9 mouse cellular contexts compared by ENCODE assay signal in genomic region chr7:25676085-25676781, GRCm38 (mm10). TPM values are rescaled to one million over a fixed set of nuclear protein-coding genes. Genes with fewer than 3 reads are reported as not detected.
DNase-seq lines count a peak whose midpoint lies in the region; ATAC-seq and TF ChIP-seq lines count a peak whose summit lies in the region.
"Had no signal": no experiment of that assay in that cellular context is flagged by ENCODE, and none has a peak within 500 bp of the region (broad histone marks: within the 10 kb centered on the region; RNA-seq: fewer than 3 reads in every experiment).

No protein-coding gene starts in this region.

- H3K4me2 ChIP-seq in hindbrain, embryonic 13.5 days: no peak overlapping the region
- H3K4me2 ChIP-seq in heart, postnatal 0 days (ENCODE audit: low read depth, low read length): no peak overlapping the region
- H3K4me2 ChIP-seq in myocyte (ENCODE audit: low read depth): peak overlapping the region; percentile 42
- H3K4me2 ChIP-seq: embryonic facial prominence, embryonic 12.5 days had no signal

- H3K27ac ChIP-seq in hindbrain, embryonic 13.5 days: peak overlapping the region; percentile 75
- H3K27ac ChIP-seq in hindbrain, embryonic 10.5 days: no peak overlapping the region
- 0 out of 2 replicates have a peak overlapping the region, but pooled peaks have one; percentile 35 for H3K27ac ChIP-seq in heart, postnatal 0 days (ENCODE audit: low read depth)
- H3K27ac ChIP-seq: embryonic facial prominence, embryonic 12.5 days had no signal

- H3K4me3 ChIP-seq in hindbrain, embryonic 13.5 days: no peak overlapping the region
- no peak overlapping the region for H3K4me3 ChIP-seq in hindbrain, embryonic 10.5 days
- no peak overlapping the region for H3K4me3 ChIP-seq in heart, postnatal 0 days (ENCODE audit: low read depth, low read length)
- H3K4me3 ChIP-seq in myocyte: no peak overlapping the region

- no peak for TF ChIP-seq EP300 in heart, postnatal 0 days (IDR thresholded peaks at IDR 0.05; ENCODE audit: low read depth)

- H3ac ChIP-seq in myocyte (ENCODE audit: control insufficient read depth, insufficient read length): no peak overlapping the region

- H3K4me1 ChIP-seq in hindbrain, embryonic 13.5 days (replicated peaks): peaks cover 24% of the 10 kb centered on the region
- peaks cover 20% of the 10 kb centered on the region for H3K4me1 ChIP-seq in hindbrain, embryonic 10.5 days (replicated peaks)
- H3K4me1 ChIP-seq in heart, postnatal 0 days (ENCODE audit: control insufficient read depth, insufficient read depth): peaks cover 17% of the 10 kb centered on the region

- no peaks in the 10 kb centered on the region for H3K36me3 ChIP-seq in hindbrain, embryonic 13.5 days
- H3K36me3 ChIP-seq in hindbrain, embryonic 10.5 days: no peaks in the 10 kb centered on the region
- H3K36me3 ChIP-seq in heart, postnatal 0 days (replicated peaks; ENCODE audit: control insufficient read depth, insufficient read depth, low read length): no peaks in the 10 kb centered on the region
- H3K36me3 ChIP-seq in myocyte (ENCODE audit: control insufficient read depth, insufficient read depth): no peaks in the 10 kb centered on the region
- H3K36me3 ChIP-seq: embryonic facial prominence, embryonic 12.5 days had no signal

- H3K9ac ChIP-seq in hindbrain, embryonic 13.5 days: no peak overlapping the region
- H3K9ac ChIP-seq in heart, postnatal 0 days (replicated peaks; ENCODE audit: low read depth, low read length): no peak overlapping the region
- H3K9ac ChIP-seq: embryonic facial prominence, embryonic 12.5 days had no signal

- DNase-seq in hindbrain, embryonic 10.5 days (ENCODE audit: low spot score): no peak
- peak; percentile 82 to 99 for DNase-seq in cerebellum, postnatal 4 days (ENCODE audit: low spot score in 2 of 2)
- peak; percentile 69 for DNase-seq in heart, postnatal 0 days (ENCODE audit: low spot score)
- DNase-seq in left cerebral cortex, adult 11 months (ENCODE audit: low spot score): peak; percentile 79
- DNase-seq in urinary bladder, postnatal 4 days (ENCODE audit: low spot score in 2 of 2): peak; percentile 73 to 77
- no peak for DNase-seq in yolk sac, embryonic 10.5 days (ENCODE audit: low spot score)

- H3K27me3 ChIP-seq in hindbrain, embryonic 13.5 days: peaks cover 58% of the 10 kb centered on the region
- peaks cover 61% of the 10 kb centered on the region for H3K27me3 ChIP-seq in hindbrain, embryonic 10.5 days (ENCODE audit: insufficient read depth, poor library complexity, severe bottlenecking)
- H3K27me3 ChIP-seq in heart, postnatal 0 days (ENCODE audit: control insufficient read depth, insufficient read depth, low read length): peaks cover 26% of the 10 kb centered on the region
- peaks cover 4% of the 10 kb centered on the region for H3K27me3 ChIP-seq in myocyte (ENCODE audit: control insufficient read depth, insufficient read depth, insufficient read length)

- peak; percentile 26; the same call in 1 of the 2 replicates for ATAC-seq in hindbrain, embryonic 13.5 days (ENCODE audit: low FRiP score)
- ATAC-seq in heart, postnatal 0 days (ENCODE audit: insufficient read depth, low read depth): peak; percentile 33

- no peak for TF ChIP-seq CTCF in heart, postnatal 0 days (IDR thresholded peaks at IDR 0.05; ENCODE audit: low read depth)

- TF ChIP-seq POLR2A in myocyte (IDR thresholded peaks at IDR 0.05; ENCODE audit: insufficient read length, low read depth): no peak

- H3K9me3 ChIP-seq in hindbrain, embryonic 13.5 days: no peaks in the 10 kb centered on the region
- peaks cover 3% of the 10 kb centered on the region; the same call in 1 of the 2 replicates for H3K9me3 ChIP-seq in hindbrain, embryonic 10.5 days
- H3K9me3 ChIP-seq in heart, postnatal 0 days (replicated peaks; ENCODE audit: control insufficient read depth, low read length): no peaks in the 10 kb centered on the region
- H3K9me3 ChIP-seq: embryonic facial prominence, embryonic 12.5 days had no signal

- 57% methylated on average over 15 of the region's 15 CpGs for WGBS in hindbrain, embryonic 13.5 days
- 82% methylated on average over 15 of the region's 15 CpGs for WGBS in hindbrain, embryonic 10.5 days
- 23% methylated on average over 15 of the region's 15 CpGs for WGBS in heart, postnatal 0 days

- H3K79me2 ChIP-seq in myocyte (ENCODE audit: control insufficient read depth, insufficient read depth): no peaks in the 10 kb centered on the region

TF ChIP-seq in myocyte, 11 proteins besides CTCF, POLR2A, EP300 and RAD21:
- no peak for TF ChIP-seq REST (IDR thresholded peaks at IDR 0.05; ENCODE audit: insufficient read depth, insufficient read length)
- peak in 1 of 3 experiments; percentile 67 for TF ChIP-seq MYOG (IDR thresholded peaks at IDR 0.05; ENCODE audit: control insufficient read depth in 1 of 3, insufficient read depth in 1 of 3, insufficient read length in 2 of 3, low read depth in 2 of 3)
- TF ChIP-seq POLR2AphosphoS2 (IDR thresholded peaks at IDR 0.05; ENCODE audit: insufficient read length, low read depth): no peak
- TF ChIP-seq MYOD1 (IDR thresholded peaks at IDR 0.05; ENCODE audit: control insufficient read depth in 1 of 3, insufficient read length in 2 of 3, low read depth in 2 of 3): peak in 2 of 3 experiments; percentile 37 to 38

RNA-seq across cellular contexts. Expression of gene Tmem91, which starts 1.3 kb away (rescaled TPM):
- polyA plus RNA-seq in hindbrain, embryonic 13.5 days (2015; fragmentation: Nextera tagmentation; extraction: Ambion mirVana): 15.6 and 16.3 TPM in 2 replicates
- 3.1 and 3.2 TPM in 2 replicates for polyA plus RNA-seq in hindbrain, embryonic 10.5 days (2016; fragmentation: Nextera tagmentation; extraction: Ambion mirVana)
- not detected in 2 replicates for total RNA-seq in heart, postnatal 0 days (2014; rRNA removed; ENCODE audit: low replicate concordance)
- polyA plus RNA-seq in heart, postnatal 0 days (2015; fragmentation: Nextera tagmentation; extraction: Ambion mirVana): 0.77 and 1.2 TPM in 2 replicates
- polyA plus RNA-seq in myocyte (2012; fragmentation: generic; extraction: Trizol): 0.40 TPM

RNA-seq across cellular contexts. Expression of gene B9d2, which starts 4.3 kb away (rescaled TPM):
- polyA plus RNA-seq in hindbrain, embryonic 13.5 days (2015; fragmentation: Nextera tagmentation; extraction: Ambion mirVana): 40.0 and 41.5 TPM in 2 replicates
- 38.3 and 44.6 TPM in 2 replicates for polyA plus RNA-seq in hindbrain, embryonic 10.5 days (2016; fragmentation: Nextera tagmentation; extraction: Ambion mirVana)
- total RNA-seq in heart, postnatal 0 days (2014; rRNA removed; ENCODE audit: low replicate concordance): 5.0 and 11.4 TPM in 2 replicates
- polyA plus RNA-seq in heart, postnatal 0 days (2015; fragmentation: Nextera tagmentation; extraction: Ambion mirVana): 26.5 and 26.7 TPM in 2 replicates
- polyA plus RNA-seq in myocyte (2012; fragmentation: generic; extraction: Trizol): 40.7 TPM

RNA-seq across cellular contexts. Expression of gene Tgfb1, which starts 10.6 kb away (rescaled TPM):
- 0.85 and 1.2 TPM in 2 replicates for polyA plus RNA-seq in hindbrain, embryonic 13.5 days (2015; fragmentation: Nextera tagmentation; extraction: Ambion mirVana)
- polyA plus RNA-seq in hindbrain, embryonic 10.5 days (2016; fragmentation: Nextera tagmentation; extraction: Ambion mirVana): 0.81 and 2.1 TPM in 2 replicates
- 10.4 and 10.7 TPM in 2 replicates for total RNA-seq in heart, postnatal 0 days (2014; rRNA removed; ENCODE audit: low replicate concordance)
- 2.6 TPM in 2 replicates for polyA plus RNA-seq in heart, postnatal 0 days (2015; fragmentation: Nextera tagmentation; extraction: Ambion mirVana)
- polyA plus RNA-seq in myocyte (2012; fragmentation: generic; extraction: Trizol): 78.2 TPM

RNA-seq across cellular contexts. Expression of gene Exosc5, which starts 17.3 kb away (rescaled TPM):
- polyA plus RNA-seq in hindbrain, embryonic 13.5 days (2015; fragmentation: Nextera tagmentation; extraction: Ambion mirVana): 44.7 and 47.1 TPM in 2 replicates
- 75.6 and 76.4 TPM in 2 replicates for polyA plus RNA-seq in hindbrain, embryonic 10.5 days (2016; fragmentation: Nextera tagmentation; extraction: Ambion mirVana)
- total RNA-seq in heart, postnatal 0 days (2014; rRNA removed; ENCODE audit: low replicate concordance): 20.1 and 20.3 TPM in 2 replicates
- 27.7 and 28.2 TPM in 2 replicates for polyA plus RNA-seq in heart, postnatal 0 days (2015; fragmentation: Nextera tagmentation; extraction: Ambion mirVana)
- 43.5 TPM for polyA plus RNA-seq in myocyte (2012; fragmentation: generic; extraction: Trizol)

RNA-seq across cellular contexts. Expression of gene Bckdha, which starts 17.5 kb away (rescaled TPM):
- polyA plus RNA-seq in hindbrain, embryonic 13.5 days (2015; fragmentation: Nextera tagmentation; extraction: Ambion mirVana): 46.3 and 49.2 TPM in 2 replicates
- polyA plus RNA-seq in hindbrain, embryonic 10.5 days (2016; fragmentation: Nextera tagmentation; extraction: Ambion mirVana): 45.3 and 49.4 TPM in 2 replicates
- 146 and 154 TPM in 2 replicates for total RNA-seq in heart, postnatal 0 days (2014; rRNA removed; ENCODE audit: low replicate concordance)
- polyA plus RNA-seq in heart, postnatal 0 days (2015; fragmentation: Nextera tagmentation; extraction: Ambion mirVana): 89.5 and 100 TPM in 2 replicates
- polyA plus RNA-seq in myocyte (2012; fragmentation: generic; extraction: Trizol): 54.9 TPM

Comparison
In these comparisons a context has a peak if more than half of its experiments do, and no peak if none do; other contexts are left out.
1. DNase-seq: peak in cerebellum, postnatal 4 days (2 of 2), heart, postnatal 0 days (single experiment), left cerebral cortex, adult 11 months (single experiment) and urinary bladder, postnatal 4 days (2 of 2); none in hindbrain, embryonic 10.5 days (single experiment) and yolk sac, embryonic 10.5 days (single experiment).
2. RNA of gene Tgfb1, which starts 10.6 kb away (polyA plus RNA-seq): 78.2 TPM in myocyte (single experiment); 2.6 TPM in heart, postnatal 0 days, 0.81 to 2.1 TPM in hindbrain, embryonic 10.5 days and 0.85 to 1.2 TPM in hindbrain, embryonic 13.5 days; every median in the first group is over 10 times any median in the second.